Mouse (Mus musculus) liver, embryonic 13.5 days (tissue): ENCODE measurements around the gene Oard1. TPM values are rescaled to one million over a fixed set of nuclear protein-coding genes. Genes with fewer than 3 reads are reported as not detected.

Experiments used
- ATAC-seq: fragments of 200-750 bp; cut with Nextera tagmentation; 2 replicates; pipeline ENCODE4 v1.8.0; 2017; ENCODE audit warnings: low read depth, mild to moderate bottlenecking, moderate number of reproducible peaks, moderate library complexity
- DNase-seq: peaks from one replicate; pipeline ENCODE4 v3.0.0; 2022
- H3K27ac ChIP-seq: fragments of 300-500 bp; sonication (generic); 2 replicates; pipeline ENCODE4 v1.5.1; 2015; ENCODE audit warnings: moderate library complexity, mild to moderate bottlenecking, inconsistent platforms
- H3K27me3 ChIP-seq: fragments of 300-500 bp; sonication (generic); 2 replicates; pipeline ENCODE4 v1.6.1; 2015; ENCODE audit warnings: mild to moderate bottlenecking, inconsistent platforms
- H3K36me3 ChIP-seq: fragments of 300-500 bp; sonication (generic); 2 replicates; pipeline ENCODE4 v1.6.1; 2015; ENCODE audit warnings: mild to moderate bottlenecking, inconsistent platforms
- H3K4me1 ChIP-seq: fragments of 300-500 bp; sonication (generic); replicated peaks from 2 replicates; pipeline ENCODE4 v1.6.1; 2015; ENCODE audit warnings: inconsistent platforms
- H3K4me2 ChIP-seq: fragments of 300-500 bp; sonication (generic); 2 replicates; pipeline ENCODE4 v1.6.1; 2015; ENCODE audit warnings: inconsistent platforms, mild to moderate bottlenecking, moderate library complexity
- H3K4me3 ChIP-seq: fragments of 300-500 bp; sonication (generic); replicated peaks from 2 replicates; pipeline ENCODE4 v1.5.1; 2015; ENCODE audit warnings: mild to moderate bottlenecking, inconsistent platforms
- H3K9ac ChIP-seq: fragments of 300-500 bp; sonication (generic); 2 replicates; pipeline ENCODE4 v1.6.1; 2015; ENCODE audit warnings: mild to moderate bottlenecking, inconsistent platforms
- H3K9me3 ChIP-seq: fragments of 300-500 bp; sonication (generic); replicated peaks from 2 replicates; pipeline ENCODE4 v1.6.1; 2016; ENCODE audit warnings: inconsistent platforms
- WGBS: fragments of 180-500 bp; shearing (Covaris S2); methylation state at CpG from one replicate; pipeline ENCODE4 v1.1.7; 2015; ENCODE audit not compliant: insufficient replicate concordance; 5-methylcytosine and 5-hydroxymethylcytosine counted together
- polyA plus RNA-seq: library from polyadenylated mRNA; unstranded; fragments of >200 nt; fragmentation: Nextera tagmentation; extraction: Ambion mirVana; gene quantifications from 2 replicates; pipeline ENCODE4 v1.2.1, GENCODE M21; 2015

Gene Oard1
- polyA plus RNA-seq, 1 experiment from 2014 or later: 58.9 TPM

DNA sequence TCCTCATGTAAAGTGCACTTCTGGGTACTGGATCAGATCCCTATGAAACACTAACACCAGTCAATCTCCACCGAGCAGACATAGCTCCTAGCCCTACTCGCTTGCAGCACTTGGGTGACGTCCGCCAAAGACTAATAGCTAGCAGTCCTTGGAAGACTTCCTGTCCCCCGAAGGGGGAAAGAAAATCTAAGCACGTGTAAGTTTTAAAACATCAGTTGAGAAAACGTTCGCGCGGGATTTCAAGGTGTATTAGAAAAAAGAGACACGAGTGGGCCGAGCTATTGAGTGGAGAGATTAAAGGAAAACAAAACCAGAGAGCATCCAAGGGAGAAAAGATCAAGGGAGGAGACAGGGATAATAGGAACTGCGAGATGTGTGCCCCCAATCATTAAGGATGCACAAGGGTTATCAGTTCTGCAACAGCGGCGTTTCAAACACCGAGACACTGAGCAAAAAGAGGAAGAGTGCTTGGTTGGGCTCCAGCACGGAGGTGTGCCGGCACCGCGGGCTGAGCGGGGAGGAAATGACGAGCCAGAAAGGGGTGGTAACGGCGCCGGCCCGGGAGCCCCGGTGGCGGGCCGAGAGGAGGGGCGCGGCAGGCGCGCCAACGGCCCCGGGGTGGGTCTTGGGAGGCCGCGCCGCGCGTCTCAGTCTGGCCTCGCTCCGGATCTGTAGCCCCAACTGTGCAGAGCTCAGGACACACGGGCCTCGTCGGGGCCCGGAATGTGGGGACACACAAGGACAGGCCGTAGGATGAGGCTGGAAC lies 1.1 kb upstream of the Oard1 start:
- peaks cover 69% of the 10 kb centered on the region for H3K4me1 ChIP-seq
- no peaks in the 10 kb centered on the region for H3K9me3 ChIP-seq
- ATAC-seq: peak; percentile 41
- H3K4me3 ChIP-seq: peak overlapping the region; percentile 83
- under 1% methylated on average over 47 of the region's 47 CpGs for WGBS
- peak overlapping the region; percentile 99 for H3K9ac ChIP-seq
- peak overlapping the region; percentile 92 for H3K4me2 ChIP-seq
- H3K27ac ChIP-seq: peak overlapping the region; percentile 100
- peak; percentile 70 for DNase-seq
- H3K36me3 ChIP-seq: peaks cover 32% of the 10 kb centered on the region
- no peaks in the 10 kb centered on the region for H3K27me3 ChIP-seq

DNA sequence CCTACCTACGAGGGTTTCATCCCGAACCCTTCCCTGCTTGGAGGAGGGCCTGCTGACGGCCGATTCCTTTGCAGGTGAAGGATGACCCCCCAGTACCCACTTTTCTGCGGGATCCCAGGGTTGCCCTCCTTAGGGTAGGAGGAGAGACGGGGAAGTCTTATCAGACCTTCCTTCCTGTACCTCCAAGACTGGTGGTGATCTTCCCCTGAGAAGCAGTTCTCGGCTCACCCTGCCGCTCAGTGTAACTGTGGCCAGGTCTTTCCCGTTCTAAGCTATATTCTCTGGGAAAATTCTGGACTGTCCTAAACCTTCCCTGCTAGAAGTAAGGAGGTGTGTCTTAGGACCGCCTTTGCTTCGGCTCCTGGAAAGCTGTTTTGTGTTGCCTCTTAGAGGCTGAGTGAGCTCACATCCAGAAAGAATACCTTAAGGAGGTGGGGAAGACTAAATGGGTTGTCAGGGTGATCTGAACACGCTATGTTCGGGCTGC lies 528 bp downstream of the Oard1 start:
- H3K27ac ChIP-seq: peak overlapping the region; percentile 98
- no peaks in the 10 kb centered on the region for H3K9me3 ChIP-seq
- peak; percentile 29 for ATAC-seq
- H3K9ac ChIP-seq: peak overlapping the region; percentile 93
- H3K4me1 ChIP-seq: peaks cover 53% of the 10 kb centered on the region
- H3K27me3 ChIP-seq: no peaks in the 10 kb centered on the region
- no peak for DNase-seq
- H3K4me2 ChIP-seq: peak overlapping the region; percentile 84
- H3K36me3 ChIP-seq: peaks cover 43% of the 10 kb centered on the region
- peak overlapping the region; percentile 83 for H3K4me3 ChIP-seq
- under 1% methylated on average over 13 of the region's 13 CpGs for WGBS

DNA sequence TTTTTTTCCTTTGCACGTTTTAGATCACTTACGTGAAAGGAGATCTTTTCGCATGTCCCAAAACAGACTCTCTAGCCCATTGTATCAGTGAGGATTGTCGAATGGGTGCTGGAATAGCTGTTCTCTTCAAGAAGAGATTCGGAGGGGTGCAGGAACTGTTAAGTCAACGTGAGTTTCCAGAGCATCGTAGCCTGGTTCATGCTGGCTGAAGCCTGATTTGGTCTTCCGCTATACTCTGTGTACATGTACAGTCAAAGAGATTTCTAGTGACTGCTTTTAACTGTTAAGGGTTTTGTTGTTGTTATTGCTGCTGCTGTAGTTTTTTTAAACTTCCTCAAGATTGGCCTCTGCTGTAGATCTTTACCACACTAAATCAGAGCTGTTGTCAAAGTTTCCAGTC lies 1.4 kb downstream of the Oard1 start:
- 49% methylated on average over 8 of the region's 8 CpGs for WGBS
- H3K9ac ChIP-seq: peak overlapping the region; percentile 93
- no peaks in the 10 kb centered on the region for H3K9me3 ChIP-seq
- H3K27ac ChIP-seq: peak overlapping the region; percentile 98
- peak overlapping the region; percentile 83 for H3K4me3 ChIP-seq
- H3K27me3 ChIP-seq: no peaks in the 10 kb centered on the region
- peaks cover 49% of the 10 kb centered on the region for H3K36me3 ChIP-seq
- peak overlapping the region; percentile 84 for H3K4me2 ChIP-seq
- peaks cover 44% of the 10 kb centered on the region for H3K4me1 ChIP-seq
- no peak for ATAC-seq
- DNase-seq: no peak

DNA sequence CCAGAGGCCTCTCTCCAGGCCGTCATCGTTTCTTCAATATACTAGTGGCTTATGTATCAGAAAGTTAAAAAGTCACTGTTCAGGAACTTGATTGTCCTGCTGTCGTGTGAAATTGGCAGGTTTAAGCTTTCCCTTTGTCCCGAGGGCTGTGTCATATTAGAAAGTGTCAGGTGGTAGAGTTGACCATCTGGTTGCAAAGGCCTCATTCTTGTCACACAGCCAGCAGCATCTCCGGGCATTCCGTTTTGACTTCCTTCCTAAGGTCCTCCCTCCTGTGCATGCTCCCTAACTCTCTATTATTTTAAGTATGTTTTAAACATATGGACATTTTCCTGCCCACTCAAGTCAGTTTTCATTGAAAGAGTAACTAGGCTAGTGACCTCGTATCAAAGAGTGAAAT lies 6.2 kb downstream of the Oard1 start:
- no peak for DNase-seq
- H3K4me1 ChIP-seq: peaks cover 54% of the 10 kb centered on the region
- 83% methylated on average over 7 of the region's 7 CpGs for WGBS
- ATAC-seq: no peak
- no peak overlapping the region for H3K27ac ChIP-seq
- H3K4me3 ChIP-seq: no peak overlapping the region
- peaks cover 77% of the 10 kb centered on the region for H3K36me3 ChIP-seq
- no peaks in the 10 kb centered on the region for H3K27me3 ChIP-seq
- no peak overlapping the region for H3K4me2 ChIP-seq
- H3K9ac ChIP-seq: no peak overlapping the region
- no peaks in the 10 kb centered on the region for H3K9me3 ChIP-seq

DNA sequence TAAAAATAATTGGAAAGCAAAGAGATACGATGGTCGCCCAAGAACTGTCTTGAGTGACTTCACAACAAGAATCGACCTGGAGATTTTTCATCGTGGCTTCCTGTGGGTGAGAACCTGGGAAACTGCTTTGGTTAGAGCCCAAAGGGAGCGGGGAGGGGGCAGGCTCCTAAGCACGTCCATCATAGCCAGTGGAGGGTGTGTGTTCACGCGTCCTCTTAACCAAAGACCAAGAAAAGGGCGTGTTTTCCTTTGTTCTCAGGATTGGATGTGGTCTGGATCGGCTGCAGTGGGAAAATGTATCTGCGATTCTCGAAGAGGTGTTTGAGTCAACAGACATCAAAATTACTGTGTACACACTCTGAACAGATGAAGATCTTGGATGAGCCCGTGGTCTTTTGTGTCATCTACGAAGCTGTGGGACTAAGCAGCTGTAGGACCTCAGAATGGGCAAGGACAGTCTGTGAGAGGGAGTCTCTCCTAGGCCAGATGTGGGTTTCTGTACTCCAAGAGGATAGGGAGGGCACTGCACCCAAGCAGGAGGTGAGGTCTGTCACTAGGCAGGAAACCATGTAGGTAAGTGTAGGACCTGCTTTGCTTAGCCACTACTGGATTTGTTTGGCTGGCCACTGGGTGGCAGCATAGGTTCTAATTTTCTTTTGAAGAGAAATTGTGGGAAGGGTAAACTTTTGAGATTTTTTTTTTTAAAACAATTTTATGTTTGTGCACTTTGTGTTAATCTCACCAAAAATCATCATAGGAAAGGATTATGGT lies 6.8 kb downstream of the Oard1 start:
- peak; percentile 51 for ATAC-seq
- WGBS: 87% methylated on average over 14 of the region's 14 CpGs
- H3K27me3 ChIP-seq: no peaks in the 10 kb centered on the region
- H3K36me3 ChIP-seq: peaks cover 81% of the 10 kb centered on the region
- no peak overlapping the region for H3K4me3 ChIP-seq
- H3K27ac ChIP-seq: no peak overlapping the region
- H3K4me1 ChIP-seq: peaks cover 54% of the 10 kb centered on the region
- H3K9ac ChIP-seq: no peak overlapping the region
- no peaks in the 10 kb centered on the region for H3K9me3 ChIP-seq
- no peak overlapping the region for H3K4me2 ChIP-seq
- peak; percentile 35 for DNase-seq

DNA sequence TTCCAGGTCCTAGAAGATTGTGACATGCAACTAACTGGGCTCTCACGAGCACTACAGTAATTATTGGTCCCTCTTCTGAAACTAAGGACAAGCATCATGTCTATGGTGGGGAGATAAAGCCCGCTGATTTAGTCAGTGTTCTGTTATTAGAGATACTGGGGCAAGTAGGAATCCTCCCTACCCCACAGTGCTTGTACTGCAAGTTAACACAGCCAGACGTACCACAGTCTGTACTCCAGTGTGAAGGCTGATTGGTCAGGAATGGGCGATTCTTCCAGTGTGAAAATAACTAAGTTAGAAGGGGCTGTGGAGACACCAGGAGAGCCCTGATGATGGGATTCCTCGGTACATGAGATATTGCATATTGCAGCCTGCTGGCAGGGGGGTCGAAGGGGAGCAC lies 7.7 kb downstream of the Oard1 start:
- 46% methylated on average over 6 of the region's 6 CpGs for WGBS
- peaks cover 72% of the 10 kb centered on the region for H3K36me3 ChIP-seq
- peak overlapping the region; percentile 68 for H3K27ac ChIP-seq
- no peak for DNase-seq
- H3K4me1 ChIP-seq: peaks cover 46% of the 10 kb centered on the region
- H3K9me3 ChIP-seq: no peaks in the 10 kb centered on the region
- no peaks in the 10 kb centered on the region for H3K27me3 ChIP-seq
- peak; percentile 59 for ATAC-seq
- H3K4me2 ChIP-seq: peak overlapping the region; percentile 51; the same call in 1 of the 2 replicates
- peak overlapping the region; percentile 49 for H3K9ac ChIP-seq
- H3K4me3 ChIP-seq: no peak overlapping the region

DNA sequence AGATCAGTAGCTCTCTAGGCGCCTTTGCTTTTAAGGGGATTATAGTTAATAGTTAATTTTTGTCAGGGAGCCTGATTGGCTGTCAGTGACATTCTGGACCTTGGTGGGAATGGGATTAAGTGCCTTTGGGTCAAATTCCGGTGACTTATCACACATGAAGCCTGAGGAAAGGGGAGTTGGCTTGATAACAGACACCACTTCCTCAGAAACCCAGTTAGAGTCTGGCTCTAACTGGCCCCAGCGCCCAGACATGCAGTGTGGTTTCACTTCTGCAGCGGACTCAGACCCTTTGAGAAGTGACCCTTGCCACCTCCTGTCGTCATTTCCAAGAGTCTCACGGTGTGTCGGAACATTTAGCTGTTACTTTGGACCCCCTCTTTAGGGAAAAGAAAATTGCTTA lies 8.4 kb downstream of the Oard1 start:
- peak overlapping the region; percentile 49 for H3K9ac ChIP-seq
- WGBS: 9% methylated on average over 7 of the region's 7 CpGs
- no peaks in the 10 kb centered on the region for H3K27me3 ChIP-seq
- ATAC-seq: peak; percentile 45
- no peak for DNase-seq
- H3K4me1 ChIP-seq: peaks cover 42% of the 10 kb centered on the region
- H3K4me2 ChIP-seq: peak overlapping the region; percentile 51
- peak overlapping the region; percentile 29 for H3K4me3 ChIP-seq
- H3K27ac ChIP-seq: peak overlapping the region; percentile 68
- H3K36me3 ChIP-seq: peaks cover 67% of the 10 kb centered on the region
- no peaks in the 10 kb centered on the region for H3K9me3 ChIP-seq

DNA sequence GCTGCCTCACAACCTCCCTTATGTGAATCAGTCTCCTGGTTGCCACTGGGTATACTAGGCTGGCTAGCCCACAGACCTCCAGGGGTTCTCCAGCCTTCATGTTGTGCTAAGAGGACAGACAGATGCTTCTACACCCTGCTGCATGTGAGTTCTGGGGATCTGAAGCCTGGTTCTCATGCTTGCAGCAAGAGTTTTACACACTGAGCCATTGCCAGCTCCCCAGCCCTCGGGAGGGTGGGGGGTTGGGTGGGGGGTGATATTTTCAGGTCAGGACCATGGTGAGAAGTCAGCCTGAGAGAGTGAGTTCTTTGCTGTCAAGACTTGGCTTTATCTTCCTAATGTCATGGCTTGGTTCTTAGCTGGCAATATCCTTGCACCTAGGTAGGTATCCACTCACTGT lies 9.0 kb downstream of the Oard1 start:
- H3K9me3 ChIP-seq: no peaks in the 10 kb centered on the region
- H3K4me3 ChIP-seq: peak overlapping the region; percentile 29; the same call in 1 of the 2 replicates
- peaks cover 61% of the 10 kb centered on the region for H3K36me3 ChIP-seq
- H3K27ac ChIP-seq: peak overlapping the region; percentile 68
- peak overlapping the region; percentile 51 for H3K4me2 ChIP-seq
- peak overlapping the region; percentile 49 for H3K9ac ChIP-seq
- H3K27me3 ChIP-seq: no peaks in the 10 kb centered on the region
- DNase-seq (no peak), ATAC-seq (no peak)
- 29% methylated on average over 1 of the region's 1 CpGs for WGBS
- peaks cover 42% of the 10 kb centered on the region for H3K4me1 ChIP-seq

DNA sequence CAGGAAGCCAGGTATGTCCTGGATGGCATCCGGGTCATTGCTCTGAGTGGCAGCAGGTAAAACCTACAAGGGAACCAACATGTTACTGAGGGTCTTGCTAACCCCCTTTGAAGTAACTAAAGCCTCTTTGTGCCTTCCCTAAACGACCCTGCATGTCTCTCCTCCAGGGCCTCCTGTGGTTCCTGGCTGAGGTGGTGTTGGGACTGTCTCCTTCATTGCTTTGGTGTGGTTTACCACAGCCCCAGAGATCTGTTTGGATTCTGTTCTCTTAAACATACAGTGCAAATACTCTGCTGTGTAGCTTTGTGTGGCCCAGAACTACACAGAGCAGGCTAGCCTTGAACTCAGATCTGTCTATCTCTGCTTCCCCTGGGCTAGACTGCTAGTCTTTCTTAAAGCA lies 9.8 kb downstream of the Oard1 start:
- no peak overlapping the region for H3K9ac ChIP-seq
- WGBS: 45% methylated on average over 2 of the region's 2 CpGs
- H3K4me3 ChIP-seq: no peak overlapping the region
- no peaks in the 10 kb centered on the region for H3K9me3 ChIP-seq
- H3K36me3 ChIP-seq: peaks cover 54% of the 10 kb centered on the region
- no peak overlapping the region for H3K4me2 ChIP-seq
- H3K4me1 ChIP-seq: peaks cover 42% of the 10 kb centered on the region
- H3K27me3 ChIP-seq: no peaks in the 10 kb centered on the region
- H3K27ac ChIP-seq: no peak overlapping the region
- DNase-seq (no peak), ATAC-seq (no peak)

DNA sequence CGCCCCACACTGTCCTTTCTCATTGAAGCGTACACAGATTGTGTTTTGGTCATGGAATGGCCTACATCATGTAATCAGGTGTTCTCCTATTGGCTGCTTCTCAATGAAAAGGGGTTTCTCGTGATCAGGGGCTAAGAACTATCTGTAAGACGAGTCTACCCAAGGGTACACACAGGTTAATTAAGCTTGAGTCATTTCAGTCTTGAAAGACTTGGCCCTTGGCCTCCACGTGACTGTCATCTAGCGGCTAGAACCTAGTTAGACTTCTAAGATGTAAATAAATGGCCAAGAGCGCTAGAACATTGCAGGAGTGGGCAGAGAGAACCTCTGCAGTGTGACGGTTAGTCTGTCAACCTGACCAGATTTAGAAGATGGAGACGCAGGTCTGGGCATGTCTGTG lies 14.4 kb downstream of the Oard1 start:
- Histone ChIP-seq H3K4me3 (no peak overlapping the region), H3K9ac (no peak overlapping the region), H3K27me3 (no peaks in the 10 kb centered on the region), H3K4me2 (no peak overlapping the region), H3K36me3 (peaks cover 8% of the 10 kb centered on the region), H3K27ac (no peak overlapping the region), H3K4me1 (peaks cover 53% of the 10 kb centered on the region), H3K9me3 (no peaks in the 10 kb centered on the region)
- ATAC-seq (no peak), DNase-seq (no peak)
- 83% methylated on average over 9 of the region's 9 CpGs for WGBS

DNA sequence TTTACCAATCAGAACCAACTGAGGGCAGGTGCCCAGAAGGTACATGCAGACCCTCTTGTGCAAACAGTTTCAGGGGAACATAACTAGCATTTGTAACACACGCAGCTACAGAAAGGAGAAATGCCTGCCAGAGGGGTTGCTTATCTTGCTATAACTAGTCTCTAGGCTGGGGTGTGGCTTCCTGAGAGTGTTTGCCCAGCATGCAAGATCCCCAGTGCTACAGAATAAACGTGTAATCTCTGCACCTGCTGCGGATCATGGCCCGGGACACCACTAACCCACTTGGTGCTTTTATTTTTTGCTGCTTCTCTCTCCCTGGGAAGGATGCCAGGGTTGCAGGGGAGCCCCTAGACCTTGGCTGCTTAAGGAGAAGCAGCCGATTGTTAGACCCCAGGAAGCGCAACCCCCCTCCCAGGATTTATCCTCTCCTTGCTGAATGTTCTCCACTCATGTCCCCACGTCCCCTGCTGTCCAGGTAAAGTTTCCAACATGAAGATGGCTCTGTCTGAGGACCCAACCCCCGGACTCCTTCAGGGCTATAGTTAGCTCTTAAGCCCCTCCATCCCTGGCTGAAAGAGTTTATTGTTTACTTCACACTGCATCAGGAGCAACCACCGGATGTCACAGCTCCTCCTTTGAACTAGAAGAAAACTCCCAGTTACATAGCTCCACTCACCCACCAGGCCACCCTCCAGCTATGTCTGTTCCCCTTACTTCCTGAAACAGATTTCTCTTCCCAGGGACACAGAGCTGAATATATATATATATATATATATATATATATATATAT lies 16.2 kb downstream of the Oard1 start:
- 19% methylated on average over 9 of the region's 9 CpGs for WGBS
- no peak overlapping the region for H3K27ac ChIP-seq
- no peak overlapping the region for H3K4me3 ChIP-seq
- H3K4me1 ChIP-seq: peaks cover 56% of the 10 kb centered on the region
- peak; percentile 61 for ATAC-seq
- H3K27me3 ChIP-seq: no peaks in the 10 kb centered on the region
- H3K9ac ChIP-seq: no peak overlapping the region
- H3K36me3 ChIP-seq: peaks cover 5% of the 10 kb centered on the region; the same call in 1 of the 2 replicates
- DNase-seq: no peak
- H3K9me3 ChIP-seq: no peaks in the 10 kb centered on the region
- peak overlapping the region; percentile 7; the same call in 1 of the 2 replicates for H3K4me2 ChIP-seq
